Mouse (Mus musculus): ENCODE data around the gene Fam20a. TPM values are rescaled to one million over a fixed set of nuclear protein-coding genes. Genes with fewer than 3 reads are reported as not detected.

Fam20a gene
- polyA plus RNA-seq, 1 experiment from 2014 or later = 5.1 TPM

GRCm38 (mm10) chr11:109675771-109676170 is 46.3 kb downstream of the Fam20a start:
- H3K4me3 ChIP-seq = no peak overlapping the region
- ATAC-seq (ENCODE audit: insufficient number of reproducible peaks, insufficient read depth, low FRiP score, low TSS enrichment, low read depth) = no peak
- no peak overlapping the region for H3K27ac ChIP-seq
- WGBS = 86% methylated on average over 9 of the region's 9 CpGs
- peaks cover 14% of the 10 kb centered on the region for H3K4me1 ChIP-seq
- H3K36me3 ChIP-seq = peaks cover under 1% of the 10 kb centered on the region; the same call in 1 of the 2 replicates
- no peak overlapping the region for H3K9ac ChIP-seq
- H3K27me3 ChIP-seq = no peaks in the 10 kb centered on the region
- H3K9me3 ChIP-seq = no peaks in the 10 kb centered on the region
- no peak overlapping the region for H3K4me2 ChIP-seq

GRCm38 (mm10) chr11:109675208-109675607 is 46.9 kb downstream of the Fam20a start:
- Histone ChIP-seq H3K4me3 (no peak overlapping the region), H3K27me3 (no peaks in the 10 kb centered on the region), H3K27ac (no peak overlapping the region), H3K36me3 (peaks cover 4% of the 10 kb centered on the region), H3K9me3 (no peaks in the 10 kb centered on the region), H3K4me1 (peaks cover 17% of the 10 kb centered on the region), H3K9ac (no peak overlapping the region), H3K4me2 (no peak overlapping the region)
- no peak for ATAC-seq (ENCODE audit: insufficient number of reproducible peaks, insufficient read depth, low FRiP score, low TSS enrichment, low read depth)
- WGBS = 81% methylated on average over 3 of the region's 3 CpGs

DNA sequence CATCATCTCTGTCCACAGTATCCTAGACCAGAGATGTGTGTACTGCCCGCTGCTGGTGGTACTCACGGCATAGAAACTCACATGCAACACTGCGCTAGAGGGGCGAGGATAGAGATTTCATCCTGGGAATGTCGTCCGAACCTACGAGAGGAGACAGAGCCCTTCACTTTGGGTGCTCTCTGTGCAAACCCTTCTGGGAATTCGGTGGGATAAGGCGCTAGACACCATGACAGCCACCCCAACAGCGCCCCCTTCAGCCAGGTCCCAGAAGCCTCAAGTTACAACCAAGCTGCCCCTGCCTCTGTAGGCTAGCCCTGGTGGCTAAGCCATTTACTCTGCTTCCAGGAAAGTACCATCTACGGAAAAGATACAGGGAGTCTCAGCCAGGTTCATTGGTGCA is 47.5 kb downstream of the Fam20a start:
- H3K9me3 ChIP-seq = no peaks in the 10 kb centered on the region
- H3K4me1 ChIP-seq = peaks cover 20% of the 10 kb centered on the region
- no peak overlapping the region for H3K4me3 ChIP-seq
- ATAC-seq (ENCODE audit: insufficient number of reproducible peaks, insufficient read depth, low FRiP score, low TSS enrichment, low read depth) = no peak
- no peaks in the 10 kb centered on the region for H3K27me3 ChIP-seq
- H3K9ac ChIP-seq = no peak overlapping the region
- H3K4me2 ChIP-seq = no peak overlapping the region
- H3K36me3 ChIP-seq = peaks cover 10% of the 10 kb centered on the region
- no peak overlapping the region for H3K27ac ChIP-seq
- WGBS = 81% methylated on average over 11 of the region's 11 CpGs

- H3K4me1 ChIP-seq = peaks cover 20% of the 10 kb centered on the region
- peaks cover 10% of the 10 kb centered on the region for H3K36me3 ChIP-seq
These were observed 48.3 kb downstream of the Fam20a start for GRCm38 (mm10) chr11:109673741-109674140.

DNA sequence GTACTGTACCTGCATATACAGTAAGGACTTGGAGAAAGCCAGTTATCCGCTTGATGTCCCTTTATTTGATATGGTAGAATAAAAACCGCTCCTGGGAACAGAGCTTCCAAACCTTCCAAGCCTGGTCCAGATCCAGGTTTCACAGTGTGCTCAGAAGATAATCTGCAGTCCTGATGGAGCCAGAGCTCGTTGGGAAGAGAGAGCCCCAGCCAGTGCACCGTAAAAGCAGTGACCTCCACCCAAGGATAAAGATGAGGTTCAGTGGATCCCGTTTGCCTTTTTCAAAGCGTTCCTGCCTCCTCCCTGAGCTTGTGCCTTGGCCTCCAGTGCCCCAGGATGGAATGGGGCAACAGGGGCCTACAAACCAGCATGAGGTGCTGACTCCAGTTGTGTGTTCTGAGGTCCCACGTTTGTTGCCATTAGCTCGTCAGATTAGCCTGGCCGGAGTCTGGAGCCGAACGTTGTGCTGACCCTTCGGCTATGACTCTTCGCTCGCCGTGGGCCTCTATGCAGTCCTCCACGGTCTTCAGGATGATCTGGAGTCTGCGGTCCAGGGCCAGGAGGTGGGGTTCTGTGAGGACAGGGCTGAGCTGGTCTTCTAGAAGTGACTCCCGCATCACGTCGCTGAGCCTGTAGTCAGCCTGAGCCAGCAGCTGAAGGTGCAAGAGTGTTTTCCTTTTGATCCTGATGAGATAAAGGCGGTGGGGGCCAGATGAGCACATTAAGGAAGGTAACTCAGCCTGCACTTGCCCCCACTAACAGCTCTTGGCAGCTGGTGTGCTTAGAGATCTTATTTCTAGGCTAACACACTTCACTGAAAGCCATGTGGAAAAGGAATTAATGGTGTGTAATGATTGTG is 49.0 kb downstream of the Fam20a start:
- ATAC-seq (ENCODE audit: insufficient number of reproducible peaks, insufficient read depth, low FRiP score, low TSS enrichment, low read depth) = no peak
- Histone ChIP-seq H3K27me3 (no peaks in the 10 kb centered on the region), H3K4me3 (no peak overlapping the region), H3K27ac (no peak overlapping the region), H3K4me2 (no peak overlapping the region), H3K9ac (no peak overlapping the region), H3K36me3 (peaks cover 14% of the 10 kb centered on the region), H3K4me1 (peaks cover 20% of the 10 kb centered on the region), H3K9me3 (no peaks in the 10 kb centered on the region)
- WGBS = 75% methylated on average over 21 of the region's 21 CpGs

More at GRCm38 (mm10) chr11:109673741-109674140, 48.3 kb downstream of the Fam20a start:
- 86% methylated on average over 7 of the region's 7 CpGs for WGBS
- no peak overlapping the region for H3K4me2 ChIP-seq
- no peaks in the 10 kb centered on the region for H3K27me3 ChIP-seq
- ATAC-seq (ENCODE audit: insufficient number of reproducible peaks, insufficient read depth, low FRiP score, low TSS enrichment, low read depth) = no peak
- no peak overlapping the region for H3K4me3 ChIP-seq
- H3K27ac ChIP-seq = no peak overlapping the region
- H3K9ac ChIP-seq = no peak overlapping the region
- no peaks in the 10 kb centered on the region for H3K9me3 ChIP-seq

DNA sequence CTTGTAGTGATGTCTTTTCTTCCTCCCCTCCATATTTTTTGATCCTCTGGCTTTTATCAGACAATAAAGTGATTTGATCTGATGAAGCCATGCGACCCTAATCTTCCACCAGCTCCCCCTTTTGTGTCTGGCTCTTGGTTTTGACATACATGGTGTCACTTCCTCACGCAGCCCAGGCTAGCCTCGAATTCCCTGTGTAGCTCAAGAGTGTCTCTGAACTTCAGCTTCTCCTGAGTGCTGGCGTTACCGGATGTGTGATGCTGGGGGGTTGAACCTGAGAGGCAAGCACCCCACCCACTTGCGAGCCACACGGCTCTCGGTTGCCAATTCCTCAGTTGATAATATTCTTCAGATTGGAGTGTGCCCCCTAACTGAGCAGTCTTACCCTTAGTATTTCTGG is 49.7 kb downstream of the Fam20a start:
- 90% methylated on average over 8 of the region's 8 CpGs for WGBS
- Histone ChIP-seq H3K36me3 (peaks cover 21% of the 10 kb centered on the region), H3K27ac (no peak overlapping the region; the same call in 1 of the 2 replicates), H3K4me1 (peaks cover 22% of the 10 kb centered on the region), H3K4me2 (no peak overlapping the region), H3K4me3 (no peak overlapping the region), H3K9me3 (no peaks in the 10 kb centered on the region), H3K9ac (no peak overlapping the region), H3K27me3 (no peaks in the 10 kb centered on the region)
- no peak for ATAC-seq (ENCODE audit: insufficient number of reproducible peaks, insufficient read depth, low FRiP score, low TSS enrichment, low read depth)

GRCm38 (mm10) chr11:109672021-109672324 is 50.1 kb downstream of the Fam20a start:
- Histone ChIP-seq H3K27ac (peak overlapping the region; percentile 83; the same call in 1 of the 2 replicates), H3K4me2 (no peak overlapping the region)

GRCm38 (mm10) chr11:109671136-109672020 is 50.7 kb downstream of the Fam20a start:
- Histone ChIP-seq H3K9me3 (no peaks in the 10 kb centered on the region), H3K4me1 (peaks cover 24% of the 10 kb centered on the region), H3K27ac (peak overlapping the region; percentile 83), H3K9ac (no peak overlapping the region), H3K4me2 (no peak overlapping the region), H3K36me3 (peaks cover 32% of the 10 kb centered on the region), H3K27me3 (no peaks in the 10 kb centered on the region), H3K4me3 (no peak overlapping the region)
- 51% methylated on average over 6 of the region's 6 CpGs for WGBS
- no peak for ATAC-seq (ENCODE audit: insufficient number of reproducible peaks, insufficient read depth, low FRiP score, low TSS enrichment, low read depth)

More at GRCm38 (mm10) chr11:109672021-109672324, 50.1 kb downstream of the Fam20a start:
- H3K27me3 ChIP-seq = no peaks in the 10 kb centered on the region
- WGBS = 81% methylated on average over 5 of the region's 5 CpGs
- H3K9me3 ChIP-seq = no peaks in the 10 kb centered on the region
- no peak overlapping the region for H3K4me3 ChIP-seq
- H3K36me3 ChIP-seq = peaks cover 26% of the 10 kb centered on the region
- peaks cover 24% of the 10 kb centered on the region for H3K4me1 ChIP-seq
- no peak for ATAC-seq (ENCODE audit: insufficient number of reproducible peaks, insufficient read depth, low FRiP score, low TSS enrichment, low read depth)
- no peak overlapping the region for H3K9ac ChIP-seq

GRCm38 (mm10) chr11:109670026-109670916 is 51.8 kb downstream of the Fam20a start:
- Histone ChIP-seq H3K9ac (no peak overlapping the region), H3K27me3 (no peaks in the 10 kb centered on the region), H3K36me3 (peaks cover 43% of the 10 kb centered on the region), H3K27ac (peak overlapping the region; percentile 83), H3K9me3 (no peaks in the 10 kb centered on the region), H3K4me2 (no peak overlapping the region), H3K4me1 (peaks cover 24% of the 10 kb centered on the region), H3K4me3 (no peak overlapping the region)
- WGBS = 45% methylated on average over 14 of the region's 14 CpGs
- ATAC-seq (ENCODE audit: insufficient number of reproducible peaks, insufficient read depth, low FRiP score, low TSS enrichment, low read depth) = no peak

DNA sequence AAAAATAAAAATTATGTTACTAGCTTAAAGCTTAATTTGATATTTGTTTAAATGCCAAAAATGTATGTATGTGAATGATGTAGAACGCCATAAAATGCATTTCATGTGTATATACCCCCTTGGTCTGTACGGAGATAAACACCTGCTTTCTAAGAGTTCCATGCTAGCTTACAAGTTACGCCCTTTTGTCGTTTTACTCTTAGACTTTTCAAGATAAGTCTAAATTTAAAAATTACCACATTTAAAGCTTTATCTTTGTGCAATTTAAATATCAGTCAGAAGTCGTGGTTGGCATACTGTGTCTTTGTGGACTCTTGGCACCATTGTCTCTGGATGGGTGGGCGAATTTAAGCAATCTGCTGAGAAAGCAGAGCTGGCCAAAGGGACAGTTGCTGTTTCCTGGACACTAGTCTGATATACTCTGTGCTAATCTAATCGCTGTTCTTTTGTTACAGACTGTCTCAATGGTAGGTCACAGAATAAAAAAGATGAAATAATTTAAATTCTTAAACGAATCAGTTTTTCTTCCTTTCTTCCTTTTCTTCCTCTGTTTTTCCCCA is 52.9 kb downstream of the Fam20a start:
- Histone ChIP-seq H3K4me1 (peaks cover 24% of the 10 kb centered on the region), H3K9ac (no peak overlapping the region), H3K9me3 (no peaks in the 10 kb centered on the region), H3K4me2 (no peak overlapping the region), H3K27me3 (no peaks in the 10 kb centered on the region), H3K36me3 (peaks cover 52% of the 10 kb centered on the region), H3K27ac (no peak overlapping the region), H3K4me3 (no peak overlapping the region)
- ATAC-seq (ENCODE audit: insufficient number of reproducible peaks, insufficient read depth, low FRiP score, low TSS enrichment, low read depth) = no peak
- WGBS = 90% methylated on average over 8 of the region's 8 CpGs
